Mouse (Mus musculus) embryonic stem cell, embryonic (primary cell): ENCODE data around the gene Ola1.

ENCODE experiments used
- CTCF ChIA-PET, 4 experiments: fragments of 300-600 bp in 2 of 4; fragments of 350-600 bp in 2 of 4; sonication (Branson Sonifier 250); formaldehyde crosslinking; loops; one replicate each; lab custom pipeline; 2022; ENCODE audit warnings: inconsistent platforms in 2 of 4; lab: Charles Lee
- POLR2A ChIA-PET, 4 experiments: fragments of 300-600 bp in 2 of 4; fragments of 350-600 bp in 2 of 4; sonication (Branson Sonifier 250); formaldehyde crosslinking; loops; one replicate each; lab custom pipeline; 2022; ENCODE audit warnings: antibody characterized with exemption in 4 of 4, inconsistent platforms in 1 of 4; lab: Charles Lee

Ola1 gene

GRCm38 (mm10) chr2:73185185-73185584 lies 33.5 kb downstream of the Ola1 start:
- POLR2A ChIA-PET = interaction anchor here in 1 of 4 experiments (2.1 kb wide), 1 partner anchor 8 kb away, joined by 4 read pairs; no protein-coding TSS in a partner anchor
- CTCF ChIA-PET = no interaction called here

GRCm38 (mm10) chr2:73169496-73169895 lies 49.2 kb downstream of the Ola1 start:
- POLR2A ChIA-PET = no interaction called here
- CTCF ChIA-PET = no interaction called here

- POLR2A ChIA-PET = interaction anchor here in 1 of 4 experiments (0.9 to 1.2 kb wide), 2 partner anchors 10 to 38 kb away, joined by 3 read pairs; no protein-coding TSS in a partner anchor
- CTCF ChIA-PET = interaction anchor here (0.5 to 2.1 kb wide), 14 partner anchors 9 to 1099 kb away, joined by 3 to 14 read pairs (median 3); no protein-coding TSS in a partner anchor
These were observed 51.6 kb downstream of the Ola1 start for GRCm38 (mm10) chr2:73167126-73167525.

- ChIA-PET CTCF (interaction anchor here in 1 of 4 experiments (0.9 kb wide), 1 partner anchor 114 kb away, joined by 3 read pairs; no protein-coding TSS in a partner anchor), POLR2A (interaction anchor here in 1 of 4 experiments (0.7 kb wide), 1 partner anchor 12 kb away, joined by 3 read pairs; no protein-coding TSS in a partner anchor)
These were observed 54.1 kb downstream of the Ola1 start for GRCm38 (mm10) chr2:73164666-73165065.

GRCm38 (mm10) chr2:73160772-73161171 lies 58.0 kb downstream of the Ola1 start:
- POLR2A ChIA-PET = interaction anchor here in 1 of 4 experiments (0.7 kb wide), 1 partner anchor 10 kb away, joined by 3 read pairs; no protein-coding TSS in a partner anchor

GRCm38 (mm10) chr2:73157202-73157601 lies 61.5 kb downstream of the Ola1 start:
- POLR2A ChIA-PET = interaction anchor here in 1 of 4 experiments (1.0 kb wide), 1 partner anchor 10 kb away, joined by 3 read pairs; no protein-coding TSS in a partner anchor
- CTCF ChIA-PET = no interaction called here

More at GRCm38 (mm10) chr2:73160772-73161171, 58.0 kb downstream of the Ola1 start:
- CTCF ChIA-PET = interaction anchor here in 2 of 4 experiments (0.8 to 1.2 kb wide), 2 partner anchors 117 to 118 kb away, joined by 3 to 4 read pairs; no protein-coding TSS in a partner anchor

GRCm38 (mm10) chr2:73150526-73150925 lies 68.2 kb downstream of the Ola1 start:
- ChIA-PET POLR2A (interaction anchor here in 1 of 4 experiments (0.9 to 1.5 kb wide), 2 partner anchors 10 to 12 kb away, joined by 3 read pairs; no protein-coding TSS in a partner anchor), CTCF (interaction anchor here in 3 of 4 experiments (0.6 kb wide), 3 partner anchors 319 to 717 kb away, joined by 3 to 5 read pairs (median 3); no protein-coding TSS in a partner anchor)

- POLR2A ChIA-PET = no interaction called here
- CTCF ChIA-PET = no interaction called here
These were observed 72.6 kb downstream of the Ola1 start for GRCm38 (mm10) chr2:73146111-73146510.

- ChIA-PET CTCF (no interaction called here), POLR2A (interaction anchor here in 1 of 4 experiments (1.2 kb wide), 1 partner anchor 39 kb away, joined by 3 read pairs; no protein-coding TSS in a partner anchor)
These were observed 75.0 kb downstream of the Ola1 start for GRCm38 (mm10) chr2:73143732-73144131.

- POLR2A ChIA-PET = no interaction called here
- CTCF ChIA-PET = no interaction called here
These were observed 75.8 kb downstream of the Ola1 start for GRCm38 (mm10) chr2:73142832-73143470.

- POLR2A ChIA-PET = interaction anchor here in 2 of 4 experiments (1.1 to 1.3 kb wide), 3 partner anchors 11 to 253 kb away, joined by 3 read pairs; partner anchors contain the start of gene Gpr155 (in 1 of the 2)
- CTCF ChIA-PET = interaction anchor here in 3 of 4 experiments (0.6 to 0.8 kb wide), 3 partner anchors 142 to 898 kb away, joined by 3 to 5 read pairs (median 3); no protein-coding TSS in a partner anchor
These were observed 85.8 kb downstream of the Ola1 start for GRCm38 (mm10) chr2:73132897-73133296.

- ChIA-PET CTCF (no interaction called here), POLR2A (no interaction called here)
These were observed 91.0 kb downstream of the Ola1 start for GRCm38 (mm10) chr2:73127686-73128085.

GRCm38 (mm10) chr2:73118781-73119180 lies 99.9 kb downstream of the Ola1 start:
- ChIA-PET CTCF (interaction anchor here in 1 of 4 experiments (0.7 kb wide), 1 partner anchor 610 kb away, joined by 3 read pairs; no protein-coding TSS in a partner anchor), POLR2A (interaction anchor here in 2 of 4 experiments (0.7 to 1.0 kb wide), 3 partner anchors 13 to 194 kb away, joined by 3 to 4 read pairs (median 3); no protein-coding TSS in a partner anchor)

GRCm38 (mm10) chr2:73107089-73107488 lies 111.6 kb downstream of the Ola1 start:
- ChIA-PET POLR2A (interaction anchor here in 1 of 4 experiments (1.0 kb wide), 1 partner anchor 25 kb away, joined by 3 read pairs; no protein-coding TSS in a partner anchor), CTCF (no interaction called here)

GRCm38 (mm10) chr2:73096491-73096890 lies 122.2 kb downstream of the Ola1 start:
- CTCF ChIA-PET = no interaction called here
- POLR2A ChIA-PET = no interaction called here

- ChIA-PET POLR2A (interaction anchor here in 1 of 4 experiments (0.7 kb wide), 1 partner anchor 34 kb away, joined by 3 read pairs; no protein-coding TSS in a partner anchor), CTCF (interaction anchor here in 1 of 4 experiments (0.5 kb wide), 2 partner anchors 9 to 83 kb away, joined by 4 read pairs; no protein-coding TSS in a partner anchor)
These were observed 123.4 kb downstream of the Ola1 start for GRCm38 (mm10) chr2:73095300-73095699.

GRCm38 (mm10) chr2:73093032-73093431 lies 125.7 kb downstream of the Ola1 start:
- CTCF ChIA-PET = no interaction called here
- POLR2A ChIA-PET = no interaction called here

- CTCF ChIA-PET = no interaction called here
- POLR2A ChIA-PET = interaction anchor here in 1 of 4 experiments (1.0 kb wide), 1 partner anchor 180 kb away, joined by 4 read pairs; the partner anchor contains the start of gene Sp9
These were observed 127.4 kb downstream of the Ola1 start for GRCm38 (mm10) chr2:73091302-73091701.

- CTCF ChIA-PET = no interaction called here
- POLR2A ChIA-PET = interaction anchor here in 1 of 4 experiments (0.9 kb wide), 1 partner anchor 16 kb away, joined by 3 read pairs; no protein-coding TSS in a partner anchor
These were observed 131.1 kb downstream of the Ola1 start for GRCm38 (mm10) chr2:73087641-73088040.
